Mouse (Mus musculus): ENCODE measurements around the gene Psma6. TPM values are rescaled to one million over a fixed set of nuclear protein-coding genes. Genes with fewer than 3 reads are reported as not detected.
A peak's percentile ranks its signal among the peaks of the same experiment; 100 is the strongest.
"Not testable (repeated sequence)": the region's sequence is repeated elsewhere in the genome, so short reads cannot be mapped to it uniquely, and the experiment has no call there.

The Psma6 gene
- total RNA-seq, 2 experiments from 2014 or later: 236 to 251 TPM

DNA sequence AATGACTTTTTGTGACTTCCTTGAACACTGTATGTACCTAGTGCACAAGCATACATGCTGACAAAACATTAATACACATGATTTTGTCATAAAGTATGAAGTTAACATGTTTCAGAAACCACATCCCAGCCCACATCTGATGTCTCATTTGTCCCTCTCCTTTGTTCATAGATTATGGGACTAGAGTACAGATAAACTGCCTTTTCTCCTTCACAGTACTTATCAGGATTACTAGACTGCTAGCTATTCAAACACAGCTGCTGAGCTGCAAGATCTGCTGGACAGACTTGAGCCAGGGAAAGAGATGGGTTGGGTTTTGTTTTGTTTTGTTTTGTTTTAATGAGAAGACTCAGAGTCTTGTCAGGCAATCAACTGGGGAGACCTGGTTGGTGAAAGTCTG is 8.1 kb downstream of the Psma6 start:
- no peak for DNase-seq

DNA sequence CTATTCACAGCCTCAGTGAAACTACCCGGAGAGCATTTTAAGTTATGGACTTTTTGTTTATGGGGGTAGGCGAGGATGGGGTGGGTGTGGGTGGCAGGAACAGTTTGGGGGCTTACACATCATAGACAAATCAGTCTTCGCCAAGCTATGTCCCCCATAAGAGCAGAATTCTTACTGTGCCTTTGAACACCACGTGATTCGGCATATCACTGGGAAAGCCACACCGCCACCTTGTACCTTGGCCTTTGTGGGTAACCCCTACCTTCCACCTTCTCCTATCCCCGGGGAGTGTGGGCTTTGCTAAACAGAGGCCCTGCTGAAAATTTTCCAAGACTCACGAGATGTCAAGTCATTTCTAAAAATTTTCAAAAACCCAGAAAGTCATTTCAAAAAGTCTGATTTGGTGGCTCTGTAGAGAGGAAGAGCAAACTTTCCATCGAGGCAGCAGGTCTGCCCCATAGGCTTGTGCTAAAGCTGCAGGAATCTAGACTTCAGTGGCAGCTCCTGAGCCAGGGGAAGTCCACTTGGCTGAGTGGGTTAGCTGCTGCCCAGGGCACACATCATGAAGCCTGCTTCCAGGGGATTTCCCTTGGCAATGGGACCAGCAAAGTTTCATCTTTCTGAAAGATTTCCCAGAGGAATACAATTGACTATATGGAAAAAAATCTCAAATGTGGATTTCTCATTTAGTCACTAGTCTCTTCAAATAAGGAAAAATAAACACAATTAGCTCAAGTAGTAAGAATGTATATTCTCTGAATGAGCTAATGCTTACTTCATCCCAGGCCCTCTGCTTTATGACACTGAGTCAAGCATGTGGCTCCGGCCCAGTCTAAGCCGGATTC is 8.9 kb downstream of the Psma6 start:
- DNase-seq: no peak

DNA sequence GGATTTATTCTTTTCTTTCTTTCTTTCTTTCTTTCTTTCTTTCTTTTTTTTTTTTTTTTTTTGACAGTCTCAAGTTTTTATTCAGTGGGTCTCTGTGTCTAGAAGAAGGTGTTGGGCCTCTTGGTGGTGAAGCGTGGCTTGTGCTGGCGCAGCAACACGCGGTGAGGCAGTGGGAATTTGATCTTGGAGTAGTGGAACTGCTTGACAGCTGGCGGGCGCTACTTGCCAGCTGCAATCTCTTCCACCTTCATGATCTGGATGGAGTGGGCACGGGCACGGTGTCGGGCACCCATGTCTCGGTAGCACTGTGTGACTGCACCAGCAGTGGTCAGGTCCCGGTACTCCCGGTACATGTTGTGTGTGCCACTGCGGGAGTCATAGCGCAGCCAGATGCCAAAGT is 11.6 kb downstream of the Psma6 start:
- not testable (repeated sequence) for DNase-seq

DNA sequence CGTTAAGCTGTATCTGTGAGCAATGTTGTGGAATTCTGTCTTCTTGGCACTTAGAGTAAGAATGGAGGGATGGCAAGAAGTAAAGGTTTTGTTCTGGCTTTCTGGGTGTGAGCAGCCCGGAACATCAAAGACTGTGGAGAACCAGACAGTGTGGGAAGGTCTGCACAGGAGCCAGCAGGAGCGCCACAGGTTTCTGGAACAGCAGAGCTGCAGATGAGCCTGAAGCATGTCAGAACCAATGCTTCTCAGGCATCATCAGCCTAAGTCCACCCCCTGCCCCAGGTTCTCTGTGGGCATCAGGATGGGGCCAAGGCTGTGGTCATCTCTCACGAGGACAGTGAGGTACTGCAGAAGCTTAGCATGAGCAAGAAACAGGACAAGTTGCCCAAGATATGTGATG is 12.5 kb downstream of the Psma6 start:
- no peak for DNase-seq

DNA sequence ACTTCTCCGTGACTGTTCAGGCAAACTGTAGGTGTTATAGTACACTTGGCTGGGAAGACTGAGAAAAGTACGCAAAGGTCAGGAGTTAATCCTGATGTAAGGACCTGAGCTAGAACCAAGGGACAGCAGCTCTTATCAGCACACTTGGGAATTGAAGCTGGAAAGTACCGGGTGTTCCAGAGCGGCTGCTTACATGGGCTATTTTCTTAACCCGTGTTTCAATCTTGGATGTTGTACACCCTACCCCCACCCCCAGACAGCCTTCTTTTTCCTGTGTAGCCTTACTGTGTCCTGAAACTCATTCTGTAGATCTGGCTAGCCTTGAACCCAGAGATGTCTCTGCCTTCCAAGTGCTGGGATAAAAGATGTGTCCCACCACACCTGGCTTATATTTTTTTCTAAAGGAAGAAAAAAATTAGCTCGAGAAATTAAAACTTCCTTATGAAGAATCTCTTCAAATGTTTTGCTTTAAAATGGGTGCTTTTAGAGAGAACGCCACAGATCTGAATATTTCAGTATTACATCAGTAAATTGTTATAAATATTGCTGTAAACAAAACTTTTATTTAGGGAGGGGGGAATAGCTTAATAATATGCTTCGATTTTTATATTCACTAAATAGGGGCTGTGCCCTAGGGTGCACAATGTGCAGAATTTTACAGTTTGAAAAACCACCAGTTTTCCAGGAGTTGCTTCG is 13.7 kb downstream of the Psma6 start:
- no peak for DNase-seq

DNA sequence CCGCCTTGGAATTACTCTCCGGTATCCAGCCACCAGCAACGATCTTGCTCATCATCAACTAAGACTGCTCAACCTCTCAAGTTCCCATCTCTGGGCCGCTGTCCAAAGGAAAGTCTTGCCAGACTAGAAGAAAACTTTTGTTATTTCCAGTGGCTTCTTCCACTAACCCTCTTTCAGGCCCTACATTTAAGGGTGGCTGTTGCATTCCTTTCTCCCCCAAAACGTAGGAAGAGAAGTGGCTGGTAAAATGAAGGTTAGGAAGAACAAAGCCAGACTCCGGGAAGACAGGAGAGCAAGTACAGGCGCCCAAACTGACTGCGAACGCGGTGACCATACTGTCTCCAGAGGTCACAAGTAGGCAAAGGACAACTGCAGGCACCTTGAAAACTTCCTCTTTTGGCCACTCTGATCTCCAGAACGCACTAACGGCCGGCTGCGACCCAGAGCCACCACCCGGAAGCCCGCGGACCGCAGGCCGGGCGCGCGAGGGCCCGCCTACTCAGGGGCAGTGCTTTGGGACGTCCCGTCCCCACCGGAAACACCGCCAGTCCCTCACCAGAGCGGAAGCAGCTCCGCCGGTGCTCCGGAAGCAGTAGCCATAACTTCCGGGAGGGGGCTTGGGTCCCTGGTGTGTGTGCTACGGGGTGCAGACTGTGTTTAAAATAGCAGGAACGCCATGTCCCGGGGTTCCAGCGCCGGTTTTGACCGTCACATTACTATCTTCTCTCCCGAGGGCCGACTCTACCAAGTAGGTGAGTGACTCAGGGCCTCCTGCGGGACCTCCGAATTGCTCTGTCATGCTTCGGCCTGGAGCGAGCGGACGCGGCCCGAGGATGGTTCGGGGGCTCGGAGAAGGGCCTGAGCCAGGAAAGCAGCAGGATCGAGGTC is 14.5 kb downstream of the Psma6 start:
- peak; percentile 95 for DNase-seq

DNA sequence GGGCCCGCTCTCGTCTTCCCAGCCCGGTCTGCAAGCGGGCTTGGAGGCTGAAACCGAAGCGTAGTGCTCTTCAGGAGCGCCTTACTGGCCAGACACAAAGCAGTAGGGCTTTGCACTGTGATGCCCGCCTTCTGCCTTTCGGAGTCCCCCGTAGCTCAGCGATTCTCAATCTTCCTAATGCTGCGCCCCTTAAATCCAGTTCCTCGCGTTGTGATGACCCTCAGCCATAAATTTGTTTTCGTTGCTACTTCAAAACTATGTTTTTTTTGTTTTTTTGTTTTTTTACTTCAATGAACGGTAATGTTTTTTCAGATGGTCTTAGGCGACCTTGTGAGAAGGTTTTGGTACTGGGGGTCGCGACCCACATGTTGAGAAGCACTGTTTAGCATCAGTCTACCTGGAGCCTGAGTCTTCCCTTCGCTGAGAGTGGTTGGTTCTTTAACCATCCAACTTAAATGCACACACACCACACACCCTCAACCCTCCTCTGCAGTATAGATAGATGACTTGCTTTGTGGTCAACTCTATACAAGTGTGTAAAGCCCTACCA is 15.2 kb downstream of the Psma6 start:
- DNase-seq: no peak

DNA sequence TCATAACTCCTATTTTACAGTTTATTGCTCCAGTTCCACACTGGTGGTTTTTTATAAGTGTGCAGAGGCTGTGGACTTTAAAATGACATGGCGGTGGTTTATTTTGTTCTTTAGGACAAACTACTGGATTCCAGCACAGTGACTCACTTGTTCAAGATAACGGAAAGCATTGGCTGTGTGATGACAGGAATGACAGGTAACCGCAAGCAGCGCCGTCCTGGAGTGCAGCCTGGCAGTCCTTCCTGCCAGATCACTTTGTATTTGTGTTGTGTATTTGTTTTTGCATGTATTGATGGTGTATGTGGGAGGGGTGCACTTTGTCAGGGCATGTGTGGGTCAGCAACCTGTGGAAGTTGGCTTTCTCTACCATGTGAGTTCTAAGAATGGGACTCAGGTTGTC is 23.9 kb downstream of the Psma6 start:
- no peak for DNase-seq

DNA sequence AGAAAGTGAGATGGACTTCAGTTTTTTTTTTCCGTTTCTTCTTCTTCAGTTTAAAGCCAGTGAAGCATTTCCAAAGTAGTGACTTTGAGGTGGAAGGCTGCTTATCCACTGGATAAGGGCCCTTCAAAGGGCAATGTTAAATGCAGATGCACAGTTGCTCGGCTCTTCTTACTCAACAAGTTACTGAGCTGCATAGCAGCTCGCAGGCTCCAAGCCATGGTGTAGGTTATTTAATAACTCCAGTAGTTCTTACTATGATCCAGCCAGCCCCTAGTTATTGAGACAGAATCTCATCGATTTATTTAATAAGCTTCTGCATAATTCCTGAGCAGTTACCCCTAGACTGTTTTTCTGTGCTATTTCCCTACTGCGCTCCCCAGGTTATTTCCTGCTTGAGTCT is 31.2 kb downstream of the Psma6 start:
- DNase-seq: no peak

DNA sequence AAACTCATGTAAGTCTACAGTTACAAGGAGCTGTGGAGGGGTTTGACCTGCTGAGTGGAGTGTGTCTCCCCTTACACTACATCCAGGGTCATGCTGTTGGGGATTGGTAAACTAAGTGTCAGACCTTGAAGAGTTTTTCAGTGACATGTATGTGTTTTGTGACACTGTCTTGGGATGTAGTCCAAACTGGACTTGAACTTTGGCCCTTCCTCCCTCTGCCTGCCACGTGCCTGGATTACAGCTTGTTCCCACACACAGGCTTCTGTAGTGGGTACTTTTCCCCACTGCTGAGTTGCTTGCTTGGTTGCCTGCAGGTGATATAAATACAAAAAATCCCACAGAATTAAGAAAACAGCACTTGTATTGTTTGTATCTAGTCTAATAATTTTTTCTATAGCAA is 31.7 kb downstream of the Psma6 start:
- peak; percentile 40 for DNase-seq

DNA sequence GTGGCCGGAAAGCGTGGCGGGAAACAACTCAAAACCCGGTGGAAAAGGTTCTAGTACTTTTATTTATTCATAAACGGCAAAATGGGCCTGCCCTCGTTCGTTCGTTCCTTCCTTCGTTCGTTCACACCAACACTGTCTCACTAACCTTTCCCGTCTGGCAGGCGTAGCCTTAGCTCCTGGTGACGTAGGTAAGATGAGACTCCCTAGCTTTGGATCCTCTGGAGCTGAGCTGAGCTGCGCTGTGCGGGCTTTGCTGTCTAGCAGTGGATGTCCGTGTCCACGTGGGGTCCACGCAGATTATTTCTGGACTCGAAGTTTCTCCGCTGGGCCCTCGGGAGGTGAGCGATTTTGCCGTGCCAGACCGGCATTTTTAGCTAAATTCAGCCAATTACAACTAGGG is 36.2 kb downstream of the Psma6 start:
- DNase-seq: no peak

DNA sequence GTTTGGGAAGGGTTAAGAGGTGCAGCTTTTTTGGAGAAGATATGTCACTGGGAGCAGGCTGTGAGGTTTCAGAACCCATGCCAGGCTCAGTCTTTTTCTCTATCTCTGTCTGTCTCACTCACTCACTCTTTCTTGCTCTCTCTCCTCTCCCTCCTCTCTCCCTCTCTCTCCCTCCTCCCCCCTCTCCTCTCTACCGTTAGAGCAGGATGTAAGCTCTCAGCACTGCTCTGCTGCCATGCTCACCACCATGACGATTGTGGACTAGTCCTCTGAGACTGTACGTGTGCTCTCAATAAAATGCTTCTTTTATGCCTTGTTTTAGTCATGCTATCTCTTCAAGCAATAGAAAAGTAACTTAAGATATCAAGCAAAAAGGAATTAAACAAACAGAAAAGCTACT is 38.0 kb downstream of the Psma6 start:
- no peak for DNase-seq

DNA sequence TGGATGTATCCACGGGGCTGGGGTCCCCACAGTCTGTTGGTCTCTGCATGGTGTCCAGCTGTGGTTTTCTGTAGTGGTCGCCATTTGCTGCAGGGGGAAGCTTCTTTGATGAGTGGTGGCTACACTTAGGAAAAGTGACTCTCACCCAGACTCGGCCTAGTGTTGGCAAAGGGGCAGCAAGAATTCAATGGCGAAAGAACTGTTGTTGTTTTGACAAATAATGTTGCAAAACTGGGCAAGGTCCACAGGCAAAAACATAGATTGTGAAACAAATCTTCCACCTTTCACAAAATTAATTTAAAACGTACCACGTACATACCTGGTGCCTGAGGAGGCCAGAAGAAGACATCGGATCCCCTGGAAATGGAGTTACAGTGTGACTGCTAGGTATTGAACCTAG is 42.3 kb downstream of the Psma6 start:
- DNase-seq: no peak

DNA sequence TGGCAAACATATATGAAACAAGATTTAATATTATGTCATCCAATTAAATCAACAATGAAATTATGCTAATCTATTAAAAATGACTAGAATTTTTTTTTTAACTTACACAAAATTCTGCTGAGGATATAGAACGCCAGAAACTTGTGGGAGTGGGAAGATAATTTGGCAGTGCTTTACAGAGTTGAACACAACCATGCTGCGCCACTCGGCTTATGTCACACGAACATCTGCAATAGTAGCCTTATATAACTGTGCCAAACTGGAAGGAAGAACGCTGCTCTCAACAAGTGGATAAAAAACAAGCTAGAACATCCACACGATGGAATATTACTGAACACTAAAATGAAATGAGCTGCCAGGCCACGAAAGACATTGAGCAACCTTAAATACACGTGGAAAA is 45.2 kb downstream of the Psma6 start:
- no peak for DNase-seq

DNA sequence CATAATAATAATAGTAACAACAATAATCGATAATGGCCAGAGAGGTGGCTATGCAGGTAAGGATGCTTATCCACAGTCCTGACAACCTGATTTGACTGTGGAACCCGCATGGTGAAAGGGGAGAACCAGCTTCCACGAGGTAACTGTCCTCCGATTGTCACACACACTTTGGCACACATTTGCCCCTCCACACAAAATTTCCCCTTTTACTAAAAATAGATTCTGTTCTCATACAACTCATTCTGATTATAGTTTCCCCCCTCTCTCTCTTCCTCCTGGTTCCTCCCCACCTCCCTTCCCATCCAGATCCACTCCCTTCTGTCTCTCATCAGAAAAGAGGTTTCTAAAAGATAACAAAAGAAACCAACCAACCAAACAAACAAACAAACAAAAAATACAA is 45.9 kb downstream of the Psma6 start:
- DNase-seq: no peak

DNA sequence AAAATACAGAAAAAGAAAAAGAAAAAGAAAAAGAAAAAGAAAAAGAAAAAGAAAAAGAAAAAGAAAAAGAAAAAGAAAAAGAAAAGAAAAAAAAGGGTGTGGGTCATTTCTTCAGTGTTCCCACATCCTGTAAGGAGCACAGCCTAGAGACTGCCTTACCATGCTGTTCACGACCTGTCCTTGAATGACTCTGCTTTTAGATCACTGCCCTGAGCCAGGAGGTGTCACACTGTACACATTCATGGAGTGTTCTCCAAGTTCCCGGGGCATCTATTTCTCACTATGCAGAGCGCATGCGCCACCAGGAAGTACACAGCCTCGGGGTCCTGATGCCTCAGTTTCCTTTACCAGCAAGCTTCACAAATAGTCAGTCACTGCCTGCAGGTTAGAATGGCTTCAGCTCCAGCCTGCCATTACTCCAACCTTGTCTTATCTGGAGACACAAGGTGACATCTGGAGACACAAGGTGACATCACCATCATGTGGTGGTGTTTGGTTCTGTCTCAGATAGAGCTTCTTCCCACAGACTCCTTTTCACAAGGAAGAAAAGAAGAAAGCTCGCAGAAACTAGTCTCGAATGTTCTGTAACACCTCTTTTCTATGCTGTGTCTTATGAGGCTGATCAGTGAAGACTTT is 48.4 kb downstream of the Psma6 start:
- no peak for DNase-seq

DNA sequence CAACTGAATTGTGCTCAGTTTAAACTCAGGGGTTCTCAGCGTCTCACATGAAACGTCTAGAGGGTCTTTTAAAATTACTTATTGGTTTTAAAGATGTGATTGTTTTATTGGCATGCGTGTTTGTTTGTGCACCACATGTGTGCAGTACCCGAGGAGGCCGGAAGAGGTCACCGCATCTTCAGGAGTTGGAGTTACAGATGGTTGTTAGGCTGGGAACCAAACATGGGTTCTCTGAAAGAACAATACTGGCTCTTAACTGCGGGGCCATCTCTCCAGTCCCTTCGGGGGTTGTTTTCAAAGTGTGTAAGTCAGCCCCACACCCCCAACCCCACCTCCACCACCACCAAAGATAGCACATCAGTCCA is 48.9 kb downstream of the Psma6 start:
- DNase-seq: no peak

DNA sequence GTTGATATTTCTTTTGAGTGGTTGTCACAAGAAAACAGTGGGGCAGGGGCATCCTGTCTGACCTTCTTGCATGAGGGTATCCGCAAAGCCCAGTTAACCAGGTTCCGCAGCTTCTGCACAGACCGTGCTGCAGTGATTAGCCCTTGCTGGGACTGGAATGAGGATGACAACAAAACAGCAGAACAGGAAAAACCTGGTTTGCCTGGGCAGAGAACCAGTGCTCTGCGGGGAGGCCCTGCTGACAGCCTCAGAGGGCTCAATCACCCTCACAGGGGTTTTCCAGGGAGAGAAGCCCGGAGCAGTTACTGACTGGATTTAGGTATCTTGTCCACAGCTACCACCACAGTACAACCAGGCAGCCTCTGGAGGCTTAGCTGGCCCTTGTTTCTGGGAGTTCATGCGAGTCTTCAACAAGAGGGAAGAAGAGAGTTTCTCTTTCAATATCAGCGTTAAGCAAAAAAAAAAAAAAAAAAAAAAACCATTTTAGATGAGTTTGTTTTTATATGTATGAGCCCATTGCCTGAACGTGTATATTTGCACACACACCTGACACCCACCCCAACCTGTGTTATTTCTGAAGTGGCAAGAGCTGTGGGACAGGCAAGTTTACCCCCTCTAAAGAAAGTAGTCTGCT is 49.9 kb downstream of the Psma6 start:
- DNase-seq: no peak

DNA sequence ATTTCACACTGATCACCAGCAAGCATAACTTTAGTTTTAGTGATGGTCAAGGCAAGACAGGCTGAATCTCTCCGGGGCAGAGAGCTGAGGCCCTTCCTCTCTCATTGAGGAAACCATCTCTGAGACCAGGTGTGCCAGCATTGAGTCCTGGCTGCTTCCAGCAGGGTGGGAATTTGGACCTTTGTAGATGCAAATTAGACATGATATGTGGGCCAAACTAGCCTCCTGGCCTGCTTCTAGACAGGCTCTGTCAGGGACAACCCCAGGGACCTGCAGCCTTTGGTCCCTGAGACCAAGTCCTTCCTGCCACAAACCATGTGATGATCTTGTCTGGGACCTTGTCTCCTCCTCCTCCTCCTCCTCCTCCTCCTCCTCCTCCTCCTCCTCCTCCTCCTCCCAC is 51.1 kb downstream of the Psma6 start:
- DNase-seq: no peak

DNA sequence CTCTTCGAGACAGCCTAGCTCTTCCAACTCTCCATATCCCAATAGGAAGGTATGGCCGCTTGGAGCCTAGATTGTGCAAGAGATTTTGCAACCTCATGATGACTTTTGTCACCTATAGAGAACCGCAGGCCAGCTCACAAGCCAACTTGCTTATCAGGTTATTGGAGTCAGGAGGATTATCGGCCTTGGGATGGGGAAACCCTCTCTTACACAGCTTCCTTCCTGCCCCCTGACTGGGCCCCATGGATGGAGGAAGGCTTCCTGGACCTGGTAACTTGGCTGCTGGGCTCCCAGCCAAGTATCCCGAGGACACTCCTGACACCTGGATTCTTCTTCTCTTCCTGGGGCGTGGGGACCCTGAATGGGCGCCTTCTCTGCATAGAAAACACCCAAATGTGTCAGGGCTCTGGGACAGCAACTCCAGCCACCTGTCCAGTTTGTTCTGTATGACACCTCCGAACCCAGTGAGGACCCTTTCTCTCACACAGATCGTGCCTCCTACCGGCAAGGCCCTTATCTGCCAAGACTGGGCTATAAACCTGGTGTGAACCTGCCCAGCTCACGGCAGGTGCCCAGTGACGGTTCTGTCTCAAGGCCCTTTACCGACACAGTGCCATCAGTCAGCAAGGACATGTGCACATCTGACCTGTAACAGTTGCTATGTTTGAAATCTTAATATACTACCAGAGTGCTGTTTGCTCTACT is 53.3 kb downstream of the Psma6 start:
- DNase-seq: no peak

DNA sequence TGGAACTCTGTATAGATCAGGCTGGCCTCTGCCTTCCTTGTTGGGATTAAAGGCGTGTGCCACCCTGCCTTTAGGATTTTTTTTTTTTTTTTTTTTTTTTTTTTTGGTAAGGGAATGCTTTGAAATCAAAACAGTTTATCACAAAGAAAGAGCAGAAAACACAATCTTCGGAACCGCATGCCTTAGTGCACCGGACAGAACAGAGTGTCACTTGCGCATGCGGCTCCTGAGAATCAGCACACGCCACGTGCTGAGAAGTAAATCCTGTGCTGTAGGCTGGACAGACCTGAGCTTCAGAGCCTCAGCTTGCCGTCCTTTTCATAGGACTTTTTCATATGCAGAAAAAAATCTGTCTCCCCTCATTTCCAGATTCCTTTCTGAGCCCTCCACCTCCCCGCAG is 54.0 kb downstream of the Psma6 start:
- DNase-seq: no peak
